Mouse (Mus musculus) C2C12 (cell line): ENCODE measurements around the gene Snu13. TPM values are rescaled to one million over a fixed set of nuclear protein-coding genes. Genes with fewer than 3 reads are reported as not detected.

Experiments
- H3K27me3 ChIP-seq: one replicate; pipeline ENCODE4 v1.6.1; 2011; ENCODE audit not compliant: control insufficient read depth, insufficient read depth, insufficient read length
- H3K36me3 ChIP-seq: one replicate; pipeline ENCODE4 v1.6.1; 2011; ENCODE audit not compliant: control insufficient read depth, insufficient read depth
- H3K4me3 ChIP-seq: one replicate; pipeline ENCODE4 v1.5.1; 2011; ENCODE audit warnings: mild to moderate bottlenecking, control low read depth; ENCODE audit not compliant: poor library complexity, insufficient read depth, severe bottlenecking
- H3K79me2 ChIP-seq: one replicate; pipeline ENCODE4 v1.6.1; 2011; ENCODE audit not compliant: control insufficient read depth, insufficient read depth
- H3K79me3 ChIP-seq: one replicate; pipeline ENCODE4 v1.6.1; 2011; ENCODE audit warnings: low read depth, control low read depth
- H3ac ChIP-seq: one replicate; pipeline ENCODE3; 2011; ENCODE audit warnings: low read depth; ENCODE audit not compliant: control insufficient read depth, insufficient read length
- CEBPB ChIP-seq: IDR thresholded peaks from one replicate; pipeline ENCODE4 v1.6.1; 2011; ENCODE audit warnings: low read depth, mild to moderate bottlenecking, control low read depth, moderate library complexity
- CTCF ChIP-seq: IDR thresholded peaks from one replicate; pipeline ENCODE4 v1.5.1; 2011; ENCODE audit not compliant: control insufficient read depth, insufficient read depth, insufficient read length
- FOSL1 ChIP-seq: IDR thresholded peaks from one replicate; pipeline ENCODE4 v1.8.0; 2011; ENCODE audit warnings: mild to moderate bottlenecking, low read length; ENCODE audit not compliant: poor library complexity, insufficient read depth, severe bottlenecking
- MAX ChIP-seq: IDR thresholded peaks from one replicate; pipeline ENCODE4 v1.6.1; 2011; ENCODE audit warnings: mild to moderate bottlenecking, control low read depth
- MYOD1 ChIP-seq: IDR thresholded peaks from one replicate; pipeline ENCODE4 v1.6.1; 2011; ENCODE audit warnings: low read depth; ENCODE audit not compliant: control insufficient read depth, insufficient read length
- MYOG ChIP-seq: IDR thresholded peaks from one replicate; pipeline ENCODE4 v1.6.1; 2011; ENCODE audit not compliant: control insufficient read depth, insufficient read length; ENCODE audit errors: extremely low read depth
- USF1 ChIP-seq: IDR thresholded peaks from one replicate; pipeline ENCODE4 v1.6.1; 2011; ENCODE audit warnings: low read depth, mild to moderate bottlenecking, control low read depth, moderate library complexity
- polyA plus RNA-seq: library from polyadenylated mRNA; unstranded; fragments of >200 nt; fragmentation: generic; extraction: Trizol; gene quantifications from one replicate; pipeline ENCODE4 v1.2.1, GENCODE M21; 2012; ENCODE audit warnings: missing spikeins

The Snu13 gene
- polyA plus RNA-seq, 1 experiment: 238 TPM

DNA sequence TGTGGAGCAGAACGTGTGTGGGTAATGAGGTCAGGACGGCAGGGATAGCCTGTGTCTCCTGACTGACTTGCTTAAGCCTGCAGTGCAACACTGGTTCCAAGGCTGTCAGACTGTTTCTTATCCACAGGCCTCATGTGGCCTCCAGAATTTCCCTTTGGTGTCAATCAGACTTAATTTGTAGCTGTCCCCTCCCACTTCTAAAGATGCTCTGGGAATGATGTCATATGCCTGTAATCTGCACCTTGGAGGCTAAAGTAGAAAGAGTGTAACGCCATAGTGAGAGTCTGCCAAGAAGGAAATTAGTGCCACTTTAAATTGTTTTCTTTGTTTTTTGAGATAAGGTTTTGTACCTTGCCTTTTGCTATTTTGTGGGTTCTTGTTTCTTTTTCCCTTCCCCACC lies 28.1 kb downstream of the Snu13 start:
- Histone ChIP-seq H3ac (no peak overlapping the region), H3K4me3 (no peak overlapping the region), H3K36me3 (peaks cover 46% of the 10 kb centered on the region), H3K79me3 (peaks cover 22% of the 10 kb centered on the region), H3K27me3 (no peaks in the 10 kb centered on the region), H3K79me2 (peaks cover 44% of the 10 kb centered on the region)
- TF ChIP-seq MYOG (no peak), MAX (no peak), CTCF (no peak), MYOD1 (no peak), CEBPB (no peak), FOSL1 (no peak), USF1 (no peak)

DNA sequence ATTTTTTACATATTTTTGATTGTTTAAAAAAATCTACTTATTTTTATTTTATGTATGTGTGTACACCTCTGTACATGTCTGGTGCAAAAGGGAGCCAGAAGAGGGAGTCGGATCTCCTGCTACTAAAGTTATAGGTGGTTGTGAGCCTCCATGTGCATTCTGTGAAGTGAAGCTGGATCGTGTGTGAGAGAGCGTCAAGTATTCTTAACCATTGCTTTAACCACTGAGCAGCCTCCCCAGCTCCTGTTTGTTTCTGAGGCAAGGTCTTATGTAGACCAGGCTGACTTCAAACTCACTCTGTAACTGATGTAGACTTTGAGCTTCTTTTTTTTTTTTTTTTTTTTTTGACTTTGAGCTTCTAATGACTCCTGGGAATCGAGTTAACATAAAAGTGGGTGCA lies 29.9 kb downstream of the Snu13 start:
- no peak for TF ChIP-seq USF1
- TF ChIP-seq CEBPB: no peak
- no peak for TF ChIP-seq CTCF
- TF ChIP-seq FOSL1: no peak
- TF ChIP-seq MYOD1: no peak
- no peak for TF ChIP-seq MAX
- TF ChIP-seq MYOG: no peak
- Histone ChIP-seq H3K36me3 (peaks cover 32% of the 10 kb centered on the region), H3K79me2 (peaks cover 60% of the 10 kb centered on the region), H3K27me3 (no peaks in the 10 kb centered on the region), H3ac (no peak overlapping the region), H3K79me3 (peaks cover 35% of the 10 kb centered on the region), H3K4me3 (no peak overlapping the region)

- H3K27me3 ChIP-seq: no peaks in the 10 kb centered on the region
- peaks cover 60% of the 10 kb centered on the region for H3K79me2 ChIP-seq
- TF ChIP-seq FOSL1 (no peak), USF1 (no peak), MYOG (no peak), MAX (no peak), MYOD1 (no peak), CTCF (no peak), CEBPB (no peak)
- peaks cover 26% of the 10 kb centered on the region for H3K36me3 ChIP-seq
- H3K79me3 ChIP-seq: peaks cover 36% of the 10 kb centered on the region
- H3K4me3 ChIP-seq: peak overlapping the region; percentile 95
- H3ac ChIP-seq: peak overlapping the region; percentile 85
Measured at GRCm38 (mm10) chr15:82016830-82017229, 30.6 kb downstream of the Snu13 start.

DNA sequence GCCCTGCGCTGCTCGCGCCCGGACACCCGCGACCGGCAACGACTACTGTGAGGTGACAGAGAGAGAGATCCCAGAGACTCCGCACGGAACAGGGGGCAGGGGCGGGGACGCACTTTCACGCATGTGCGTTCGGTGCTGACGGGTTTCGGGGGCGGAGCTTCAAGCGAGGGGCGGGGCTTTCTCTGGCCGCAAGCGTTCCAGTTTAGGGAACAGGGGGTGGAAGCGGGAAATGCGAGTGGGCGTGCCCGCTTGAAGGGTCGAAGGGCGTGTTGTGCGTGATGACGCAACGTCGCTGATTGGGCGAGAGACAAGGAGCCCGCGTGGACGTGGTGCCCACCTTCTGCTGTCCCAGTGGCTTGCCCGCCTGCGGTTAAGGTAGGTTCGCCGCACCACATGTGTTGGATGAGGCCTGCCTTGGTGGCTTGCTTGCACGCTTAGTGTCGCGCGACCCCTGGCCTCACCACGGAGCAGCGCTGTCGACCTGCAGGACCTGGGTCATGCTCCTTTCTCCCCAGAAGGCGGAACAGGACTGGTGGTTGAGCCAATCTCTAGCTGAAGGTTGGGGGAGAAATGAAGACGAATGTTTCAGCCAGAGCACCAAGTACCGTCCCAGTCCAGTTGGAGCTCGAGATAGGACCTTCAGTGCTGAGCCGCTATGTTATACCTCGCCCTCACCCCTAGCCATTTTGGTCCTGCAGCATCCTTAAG lies 31.1 kb downstream of the Snu13 start:
- Histone ChIP-seq H3K79me2 (peaks cover 64% of the 10 kb centered on the region), H3K79me3 (peaks cover 39% of the 10 kb centered on the region), H3ac (peak overlapping the region; percentile 86), H3K4me3 (peak overlapping the region; percentile 95), H3K36me3 (peaks cover 23% of the 10 kb centered on the region), H3K27me3 (no peaks in the 10 kb centered on the region)
- no peak for TF ChIP-seq USF1
- TF ChIP-seq FOSL1: no peak
- no peak for TF ChIP-seq CTCF
- TF ChIP-seq MAX: peak; percentile 94
- TF ChIP-seq CEBPB: peak; percentile 91

GRCm38 (mm10) chr15:82015392-82016100 lies 31.9 kb downstream of the Snu13 start:
- Histone ChIP-seq H3K27me3 (no peaks in the 10 kb centered on the region), H3K79me2 (peaks cover 71% of the 10 kb centered on the region), H3ac (peak overlapping the region; percentile 86), H3K79me3 (peaks cover 45% of the 10 kb centered on the region), H3K4me3 (peak overlapping the region; percentile 95), H3K36me3 (peaks cover 22% of the 10 kb centered on the region)
- TF ChIP-seq MAX (no peak), FOSL1 (no peak), CEBPB (no peak), MYOG (no peak), CTCF (no peak), MYOD1 (no peak), USF1 (no peak)
